28 mouse cellular contexts compared by ENCODE assay signal in the genomic region with DNA sequence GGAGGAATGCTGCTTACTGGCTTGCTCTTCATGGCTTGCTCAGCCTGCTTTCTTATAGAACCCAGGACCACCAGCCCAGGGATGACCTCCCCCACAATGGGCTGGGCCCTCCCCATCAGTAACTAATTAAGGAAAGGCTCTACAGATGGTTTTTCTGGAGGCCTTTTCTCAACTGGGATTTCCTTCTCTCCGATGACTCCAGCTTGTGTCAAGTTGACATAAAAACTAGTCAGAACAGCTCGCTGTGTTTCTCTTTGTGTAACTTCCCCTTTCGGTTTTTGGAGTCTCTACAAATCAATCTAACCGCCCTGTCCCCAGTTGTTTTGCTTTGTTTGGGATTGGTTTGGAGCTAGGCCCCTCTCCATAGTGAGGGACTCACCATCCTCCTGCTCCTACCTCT. TPM values are rescaled to one million over a fixed set of nuclear protein-coding genes. Genes with fewer than 3 reads are reported as not detected.
"Had no signal": no experiment of that assay in that cellular context is flagged by ENCODE, and none has a peak within 500 bp of the region (broad histone marks: within the 10 kb centered on the region; RNA-seq: fewer than 3 reads in every experiment).

No protein-coding gene starts in this region.

- H3K27me3 ChIP-seq: heart, embryonic 13.5 days; hindbrain, embryonic 12.5 days; intestine, embryonic 15.5 days; liver, embryonic 13.5 days; liver, embryonic 15.5 days had no signal

- DNase-seq: gastrocnemius, postnatal 14 days; gastrocnemius, postnatal 36 days; heart, adult 2 months; heart, postnatal 4 days; kidney, adult 18-20 months; kidney, adult 8-10 months; kidney, postnatal 10 days; kidney, postnatal 25 days; kidney, postnatal 4 days; liver; liver, embryonic 13.5 days had no signal

- H3K36me3 ChIP-seq: heart, embryonic 13.5 days; heart, embryonic 15.5 days; hindbrain, embryonic 10.5 days; hindbrain, embryonic 12.5 days; intestine, embryonic 15.5 days; limb, embryonic 10.5 days; limb, embryonic 12.5 days; liver, embryonic 13.5 days; liver, embryonic 15.5 days had no signal

- ATAC-seq: hindbrain, embryonic 16.5 days; inflammation-experienced regulatory T-cells, adult 6 months; intestine, embryonic 15.5 days; intestine, postnatal 0 days had no signal

- H3K4me2 ChIP-seq: heart, embryonic 11.5 days; heart, embryonic 13.5 days; heart, embryonic 15.5 days; hindbrain, embryonic 12.5 days; hindbrain, embryonic 14.5 days; intestine, embryonic 15.5 days; limb, embryonic 12.5 days; liver, embryonic 11.5 days; liver, embryonic 13.5 days; liver, embryonic 15.5 days had no signal

- H3K4me3 ChIP-seq: heart, adult 2 months; heart, embryonic 13.5 days; heart, embryonic 15.5 days; hindbrain, embryonic 10.5 days; hindbrain, embryonic 12.5 days; intestine, embryonic 15.5 days; layer of hippocampus, adult 2 months; left cerebral cortex, adult 2 months; limb, embryonic 10.5 days; limb, embryonic 12.5 days; liver, embryonic 13.5 days; liver, embryonic 15.5 days had no signal

- H3K9ac ChIP-seq: heart, embryonic 13.5 days; heart, embryonic 15.5 days; hindbrain, embryonic 12.5 days; hindbrain, embryonic 14.5 days; intestine, embryonic 15.5 days; limb, embryonic 12.5 days; liver, embryonic 13.5 days; liver, embryonic 15.5 days had no signal

- H3K4me1 ChIP-seq: hindbrain, embryonic 12.5 days; liver, embryonic 13.5 days; liver, embryonic 15.5 days had no signal

- H3K9me3 ChIP-seq: heart, embryonic 13.5 days; heart, embryonic 15.5 days; hindbrain, embryonic 12.5 days; intestine, embryonic 15.5 days; limb, embryonic 10.5 days; limb, embryonic 12.5 days; liver, embryonic 13.5 days; liver, embryonic 15.5 days had no signal

- H3K27ac ChIP-seq: heart, adult 2 months; heart, embryonic 13.5 days; heart, embryonic 15.5 days; hindbrain, embryonic 10.5 days; hindbrain, embryonic 12.5 days; hindbrain, embryonic 14.5 days; intestine, embryonic 15.5 days; layer of hippocampus, adult 2 months; left cerebral cortex, adult 2 months; limb, embryonic 10.5 days; limb, embryonic 12.5 days; liver, embryonic 13.5 days; liver, embryonic 15.5 days had no signal

RNA-seq across cellular contexts. Expression of a gene that starts 37.5 kb away (rescaled TPM):
- total RNA-seq: layer of hippocampus, postnatal 25 days had no signal
- polyA plus RNA-seq: inflammation-experienced regulatory T-cells, adult 6 months; intestine, postnatal 0 days had no signal
